Mouse (Mus musculus) heart, postnatal 0 days (tissue): Measurements from ENCODE around the gene Sv2b. TPM values are rescaled to one million over a fixed set of nuclear protein-coding genes. Genes with fewer than 3 reads are reported as not detected.

Experiments
- ATAC-seq: fragments of 200-750 bp; cut with Nextera tagmentation; 2 replicates; pipeline ENCODE4 v1.8.0; 2017; ENCODE audit warnings: low read depth, moderate number of reproducible peaks, moderate library complexity; ENCODE audit not compliant: insufficient read depth
- DNase-seq: peaks from one replicate; pipeline ENCODE4 v3.0.0-alpha.2; 2016; ENCODE audit warnings: low spot score
- H3K27ac ChIP-seq: fragments of 300-500 bp; sonication (generic); 2 replicates; pipeline ENCODE4 v1.5.1; 2014; ENCODE audit warnings: low read depth, mild to moderate bottlenecking
- H3K27me3 ChIP-seq: fragments of 300-500 bp; sonication (generic); 2 replicates; pipeline ENCODE4 v1.6.1; 2014; ENCODE audit warnings: low read length, mixed read lengths; ENCODE audit not compliant: control insufficient read depth, insufficient read depth
- H3K36me3 ChIP-seq: fragments of 300-500 bp; sonication (generic); replicated peaks from 2 replicates; pipeline ENCODE4 v1.6.1; 2014; ENCODE audit warnings: low read length, mixed read lengths; ENCODE audit not compliant: control insufficient read depth, insufficient read depth
- H3K4me1 ChIP-seq: fragments of 300-500 bp; sonication (generic); 2 replicates; pipeline ENCODE4 v1.6.1; 2014; ENCODE audit warnings: antibody characterized with exemption; ENCODE audit not compliant: control insufficient read depth, insufficient read depth
- H3K4me2 ChIP-seq: fragments of 300-500 bp; sonication (generic); 2 replicates; pipeline ENCODE4 v1.6.1; 2014; ENCODE audit warnings: low read depth, mild to moderate bottlenecking, low read length, moderate library complexity
- H3K4me3 ChIP-seq: fragments of 300-500 bp; sonication (generic); 2 replicates; pipeline ENCODE4 v1.5.1; 2014; ENCODE audit warnings: low read depth, low read length
- H3K9ac ChIP-seq: fragments of 300-500 bp; sonication (generic); replicated peaks from 2 replicates; pipeline ENCODE4 v1.6.1; 2014; ENCODE audit warnings: low read depth, low read length, mixed read lengths
- H3K9me3 ChIP-seq: fragments of 300-500 bp; sonication (generic); replicated peaks from 2 replicates; pipeline ENCODE4 v1.6.1; 2016; ENCODE audit warnings: low read length; ENCODE audit not compliant: control insufficient read depth
- CTCF ChIP-seq: IDR thresholded peaks from 2 replicates; pipeline ENCODE4 v1.5.1; 2016; ENCODE audit warnings: antibody characterized with exemption, control low read depth, low read depth
- EP300 ChIP-seq: IDR thresholded peaks from 2 replicates; pipeline ENCODE4 v1.6.1; 2016; ENCODE audit warnings: antibody characterized with exemption, low read depth
- WGBS: fragments of 180-500 bp; shearing (Covaris S2); extraction: QIAGEN DNeasy Blood & Tissue Kit; methylation state at CpG from one replicate; pipeline ENCODE4 v1.1.7; 2014; 5-methylcytosine and 5-hydroxymethylcytosine counted together
- polyA plus RNA-seq: library from polyadenylated mRNA; unstranded; fragments of >200 nt; fragmentation: Nextera tagmentation; extraction: Ambion mirVana; gene quantifications from 2 replicates; pipeline ENCODE4 v1.2.1, GENCODE M21; 2015
- total RNA-seq: library from RNA; depleted of rRNA; stranded (reverse); fragments of >200 nt; gene quantifications from 2 replicates; pipeline ENCODE4 v1.2.3, GENCODE M21; 2014; ENCODE audit warnings: low replicate concordance

The Sv2b gene
- total and polyA plus RNA-seq, 2 experiments from 2014 or later, result 0.23 to 0.73 TPM

DNA sequence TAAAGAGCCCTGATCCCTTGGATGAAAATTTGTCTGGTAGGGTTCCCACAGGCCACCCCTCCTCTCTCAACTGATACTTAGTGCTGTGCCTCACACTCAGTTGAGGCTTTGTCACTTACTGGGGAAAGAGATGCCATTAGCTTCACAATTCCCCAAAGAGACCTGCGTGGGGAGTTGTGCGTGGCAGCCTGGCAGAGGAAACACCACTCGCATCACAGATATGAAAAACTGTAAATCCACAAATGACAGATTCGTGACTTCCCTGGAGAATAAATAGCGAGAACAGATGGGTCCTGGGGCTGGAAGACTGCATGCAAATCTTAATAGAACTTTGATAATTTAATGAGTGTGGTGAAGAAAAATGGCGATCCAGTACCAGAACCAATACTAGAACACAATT, 21.8 kb downstream of the Sv2b start:
- TF ChIP-seq EP300, result no peak
- H3K4me3 ChIP-seq, result no peak overlapping the region
- WGBS, result 81% methylated on average over 6 of the region's 6 CpGs
- H3K4me2 ChIP-seq, result no peak overlapping the region
- no peak overlapping the region for H3K9ac ChIP-seq
- ATAC-seq, result no peak
- H3K4me1 ChIP-seq, result no peaks in the 10 kb centered on the region
- H3K36me3 ChIP-seq, result no peaks in the 10 kb centered on the region
- H3K9me3 ChIP-seq, result no peaks in the 10 kb centered on the region
- no peaks in the 10 kb centered on the region for H3K27me3 ChIP-seq
- DNase-seq, result no peak
- no peak overlapping the region for H3K27ac ChIP-seq

DNA sequence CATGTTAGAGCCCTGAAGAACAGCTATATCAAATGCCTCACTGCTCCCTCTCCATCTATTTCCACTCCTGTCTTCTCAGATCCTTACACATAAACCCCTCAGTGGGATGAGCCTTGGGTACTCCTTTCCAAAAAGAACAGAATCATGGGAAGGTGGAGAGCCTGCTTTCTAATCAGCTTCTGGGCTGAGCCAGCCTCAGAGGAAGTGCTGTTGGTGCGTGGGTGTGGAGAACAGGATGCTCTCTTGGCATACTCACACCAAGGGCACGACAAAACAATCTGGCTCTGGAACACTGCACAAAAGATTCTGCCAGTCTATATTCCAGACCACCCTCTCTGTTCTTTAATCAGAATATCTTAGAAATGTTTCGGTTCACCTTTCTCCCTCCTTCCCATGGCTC, 26.1 kb downstream of the Sv2b start:
- Histone ChIP-seq H3K4me2 (no peak overlapping the region), H3K9ac (no peak overlapping the region), H3K9me3 (no peaks in the 10 kb centered on the region), H3K36me3 (no peaks in the 10 kb centered on the region), H3K4me3 (no peak overlapping the region), H3K27me3 (no peaks in the 10 kb centered on the region), H3K27ac (no peak overlapping the region), H3K4me1 (no peaks in the 10 kb centered on the region)
- WGBS, result 59% methylated on average over 3 of the region's 3 CpGs
- DNase-seq, result no peak
- no peak for TF ChIP-seq EP300
- TF ChIP-seq CTCF, result no peak
- no peak for ATAC-seq

DNA sequence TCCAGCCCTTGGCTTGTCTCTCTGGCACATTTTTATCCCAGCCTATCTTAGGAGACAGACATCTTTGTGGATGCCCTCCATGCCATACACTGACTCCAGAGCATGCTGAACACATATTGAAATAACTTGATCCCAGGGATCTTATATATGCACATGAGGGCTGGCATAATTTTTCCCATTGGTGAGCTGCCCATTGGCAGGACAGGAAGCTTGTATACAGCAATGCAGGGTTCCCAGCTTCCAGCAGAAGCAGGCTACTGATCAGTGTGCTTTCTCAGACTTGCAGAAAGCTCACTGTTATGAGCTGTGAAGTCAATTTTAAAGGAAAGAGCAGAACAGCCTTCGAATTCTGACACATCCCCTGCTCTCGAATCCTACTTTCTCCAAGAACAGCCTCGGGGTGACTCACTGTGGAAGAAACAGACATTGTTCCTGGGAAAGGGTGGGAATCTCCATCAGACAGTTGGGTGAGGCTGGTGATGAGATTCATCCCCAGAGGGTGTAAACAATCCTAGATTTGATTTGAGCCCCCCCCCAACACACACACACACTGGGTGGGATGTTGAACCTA, 26.9 kb downstream of the Sv2b start:
- Histone ChIP-seq H3K27me3 (no peaks in the 10 kb centered on the region), H3K4me2 (no peak overlapping the region), H3K4me1 (no peaks in the 10 kb centered on the region), H3K27ac (no peak overlapping the region), H3K9ac (no peak overlapping the region), H3K4me3 (no peak overlapping the region), H3K9me3 (no peaks in the 10 kb centered on the region), H3K36me3 (no peaks in the 10 kb centered on the region)
- TF ChIP-seq EP300 (no peak), CTCF (no peak)
- WGBS, result 73% methylated on average over 3 of the region's 3 CpGs
- DNase-seq (no peak), ATAC-seq (no peak)

DNA sequence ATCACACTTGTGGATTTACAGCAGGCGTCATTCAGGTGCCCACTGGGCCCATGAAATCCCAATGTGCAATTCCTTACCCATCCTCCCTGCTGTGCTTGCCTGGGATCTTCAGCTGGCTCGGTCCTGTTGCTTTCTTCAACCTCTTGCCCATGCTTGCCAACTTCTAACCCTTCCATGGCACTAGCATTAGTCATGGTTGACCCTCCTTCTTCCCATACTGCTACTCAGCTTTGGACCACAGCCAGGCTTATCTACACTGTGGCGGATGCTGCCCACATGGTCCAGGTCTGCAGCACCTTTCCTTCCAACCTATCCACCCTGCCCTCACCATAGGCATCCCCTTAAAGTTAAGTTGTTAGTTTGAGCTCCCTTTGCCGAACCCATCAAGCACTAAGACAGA, 28.0 kb downstream of the Sv2b start:
- ATAC-seq (no peak), DNase-seq (no peak)
- H3K9ac ChIP-seq, result no peak overlapping the region
- H3K36me3 ChIP-seq, result no peaks in the 10 kb centered on the region
- H3K27me3 ChIP-seq, result no peaks in the 10 kb centered on the region
- H3K4me3 ChIP-seq, result no peak overlapping the region
- H3K9me3 ChIP-seq, result no peaks in the 10 kb centered on the region
- 73% methylated on average over 4 of the region's 4 CpGs for WGBS
- no peak overlapping the region for H3K27ac ChIP-seq
- TF ChIP-seq EP300, result no peak
- no peak for TF ChIP-seq CTCF
- H3K4me1 ChIP-seq, result no peaks in the 10 kb centered on the region
- H3K4me2 ChIP-seq, result no peak overlapping the region

DNA sequence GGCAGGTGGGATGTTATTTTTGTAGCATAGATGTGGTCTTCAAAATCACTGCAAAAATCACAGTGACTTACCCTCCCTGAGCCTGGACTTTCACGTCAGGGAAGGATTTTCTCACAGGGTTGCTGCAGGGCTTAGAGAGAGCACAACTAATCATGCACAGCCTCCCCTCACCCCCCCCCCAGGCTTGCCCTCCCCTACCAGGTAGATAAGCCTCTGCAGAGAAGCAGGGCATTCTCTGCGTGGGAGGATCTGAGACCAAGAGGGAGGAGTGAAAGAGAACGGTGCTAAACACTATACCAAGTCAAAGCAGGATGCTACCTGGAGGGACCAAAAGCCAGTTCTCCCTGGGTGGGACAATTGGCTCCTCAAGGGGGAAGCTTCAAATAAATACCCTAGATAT, 31.2 kb downstream of the Sv2b start:
- 20% methylated on average over 3 of the region's 3 CpGs for WGBS
- DNase-seq (no peak), ATAC-seq (no peak)
- no peak overlapping the region for H3K9ac ChIP-seq
- TF ChIP-seq EP300 (no peak), CTCF (no peak)
- H3K4me2 ChIP-seq, result no peak overlapping the region
- no peaks in the 10 kb centered on the region for H3K4me1 ChIP-seq
- H3K27ac ChIP-seq, result no peak overlapping the region
- H3K9me3 ChIP-seq, result no peaks in the 10 kb centered on the region
- no peaks in the 10 kb centered on the region for H3K27me3 ChIP-seq
- no peak overlapping the region for H3K4me3 ChIP-seq
- H3K36me3 ChIP-seq, result no peaks in the 10 kb centered on the region

DNA sequence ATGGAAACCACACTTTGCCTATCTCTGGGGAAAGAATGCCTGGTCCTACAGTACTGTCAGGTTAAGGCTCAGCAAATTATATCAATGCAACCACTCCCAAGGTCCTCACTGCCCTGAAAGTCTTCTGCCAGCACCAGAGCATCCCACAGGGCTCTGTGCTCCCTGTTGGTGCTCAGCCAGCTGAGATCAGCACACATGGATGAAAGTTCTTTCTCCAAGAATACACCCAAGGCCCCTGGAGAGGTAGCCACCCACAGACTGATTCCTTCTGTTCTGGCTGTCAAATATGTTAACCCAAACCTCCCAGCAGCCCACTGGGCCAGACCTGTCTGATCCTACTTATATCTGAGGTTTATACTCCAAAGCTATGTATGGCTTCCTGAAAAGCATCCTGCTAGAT, 32.3 kb downstream of the Sv2b start:
- no peaks in the 10 kb centered on the region for H3K9me3 ChIP-seq
- H3K36me3 ChIP-seq, result no peaks in the 10 kb centered on the region
- no peak overlapping the region for H3K4me3 ChIP-seq
- no peaks in the 10 kb centered on the region for H3K4me1 ChIP-seq
- DNase-seq (no peak), ATAC-seq (no peak)
- H3K9ac ChIP-seq, result no peak overlapping the region
- H3K27ac ChIP-seq, result no peak overlapping the region
- H3K4me2 ChIP-seq, result no peak overlapping the region
- H3K27me3 ChIP-seq, result no peaks in the 10 kb centered on the region
- TF ChIP-seq EP300, result no peak
- no peak for TF ChIP-seq CTCF
